Mouse (Mus musculus): Measurements from ENCODE around the gene Mmrn2. TPM values are rescaled to one million over a fixed set of nuclear protein-coding genes. Genes with fewer than 3 reads are reported as not detected.

Mmrn2 gene
- polyA plus RNA-seq, 1 experiment from 2014 or later = 6.4 TPM

DNA sequence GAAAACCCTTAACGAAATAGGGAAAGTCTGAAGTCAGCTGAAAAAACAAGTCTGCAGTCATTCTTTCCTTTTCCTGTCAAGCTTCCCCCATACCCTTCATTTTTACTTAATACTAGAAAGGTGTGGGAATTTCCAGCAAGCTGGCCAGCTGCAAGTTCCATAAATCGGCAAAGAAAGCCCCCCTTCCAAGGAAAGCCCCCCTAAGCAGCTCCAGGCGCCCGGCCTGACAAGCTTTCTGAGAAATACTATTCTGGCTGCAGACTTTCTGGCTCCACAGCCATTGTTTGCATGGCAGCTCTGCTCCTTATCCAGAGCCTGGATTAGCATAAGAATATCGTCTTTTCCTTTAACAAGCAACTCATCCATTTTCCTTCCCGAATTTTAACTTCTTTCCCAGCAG lies 78.4 kb downstream of the Mmrn2 start:
- Histone ChIP-seq H3K4me1 (peaks cover 25% of the 10 kb centered on the region), H3K27ac (replicated peaks) (0 out of 2 replicates have a peak overlapping the region, but pooled peaks have one; percentile 26), H3K9me3 (no peaks in the 10 kb centered on the region), H3K27me3 (replicated peaks; ENCODE audit: low read depth, poor library complexity, severe bottlenecking) (no peaks in the 10 kb centered on the region), H3K36me3 (replicated peaks) (peaks cover 46% of the 10 kb centered on the region), H3K4me3 (no peak overlapping the region)
- DNase-seq (ENCODE audit: low spot score) = no peak
- 31% methylated on average over 6 of the region's 6 CpGs for WGBS

Other genes starting within 250 kb of the Mmrn2 start
- gene Npy4r, start 223.0 kb upstream of the Mmrn2 start, polyA plus RNA-seq (2016; fragmentation: Nextera tagmentation; extraction: Ambion mirVana) = not detected in 2 replicates
- gene Gprin2, start 173.8 kb upstream of the Mmrn2 start, polyA plus RNA-seq (2016; fragmentation: Nextera tagmentation; extraction: Ambion mirVana) = 0.18 and 1.0 TPM in 2 replicates
- gene Syt15, start 155.9 kb upstream of the Mmrn2 start, polyA plus RNA-seq (2016; fragmentation: Nextera tagmentation; extraction: Ambion mirVana) = 0.04 and 0.08 TPM in 2 replicates
- gene Shld2, start 65.0 kb upstream of the Mmrn2 start, polyA plus RNA-seq (2016; fragmentation: Nextera tagmentation; extraction: Ambion mirVana) = 7.5 and 8.3 TPM in 2 replicates
- gene Glud1, start 64.7 kb upstream of the Mmrn2 start, polyA plus RNA-seq (2016; fragmentation: Nextera tagmentation; extraction: Ambion mirVana) = 70.0 and 76.1 TPM in 2 replicates
- gene Fam25c, start 20.0 kb upstream of the Mmrn2 start, polyA plus RNA-seq (2016; fragmentation: Nextera tagmentation; extraction: Ambion mirVana) = not detected in 2 replicates
- gene Sncg, start 676 bp upstream of the Mmrn2 start, polyA plus RNA-seq (2016; fragmentation: Nextera tagmentation; extraction: Ambion mirVana) = 21.9 and 44.5 TPM in 2 replicates
- gene Bmpr1a, start 127.9 kb downstream of the Mmrn2 start, polyA plus RNA-seq (2016; fragmentation: Nextera tagmentation; extraction: Ambion mirVana) = 50.7 and 52.8 TPM in 2 replicates
- gene 9230112D13Rik, start 147.3 kb downstream of the Mmrn2 start, polyA plus RNA-seq (2016; fragmentation: Nextera tagmentation; extraction: Ambion mirVana) = not detected in 2 replicates
- gene Ldb3, start 213.2 kb downstream of the Mmrn2 start, polyA plus RNA-seq (2016; fragmentation: Nextera tagmentation; extraction: Ambion mirVana) = 0.59 TPM in 1 of 2 replicates, not detected in the other
- gene Opn4, start 224.7 kb downstream of the Mmrn2 start, polyA plus RNA-seq (2016; fragmentation: Nextera tagmentation; extraction: Ambion mirVana) = 0.23 and 0.27 TPM in 2 replicates